Mouse (Mus musculus) left cerebral cortex, postnatal 36 days (tissue): ENCODE data around the gene Rala. TPM values are rescaled to one million over a fixed set of nuclear protein-coding genes. Genes with fewer than 3 reads are reported as not detected.

Experiments used
- total RNA-seq, 2 experiments: library from RNA; stranded (reverse); gene quantifications; 2 replicates each; pipeline ENCODE4 v1.2.3; 2021

Gene Rala
- total RNA-seq, 2 experiments from 2014 or later: 60.9 to 61.8 TPM

Other genes starting within 250 kb of the Rala start
- 10 to 100 TPM; 14.4 to 19.9 TPM for gene Mplkip, start 249.0 kb downstream of the Rala start, total RNA-seq
- gene Sugct, start 248.7 kb downstream of the Rala start, total RNA-seq: 1 to 10 TPM; 2.0 to 2.1 TPM
- gene Cdk13, start 139.1 kb downstream of the Rala start, total RNA-seq: 10 to 100 TPM; 49.9 to 67.0 TPM
- 10 to 100 TPM; 24.7 TPM for gene Yae1d1, start 49.1 kb upstream of the Rala start, total RNA-seq